Mouse (Mus musculus): Measurements from ENCODE around the gene Olfr328. TPM values are rescaled to one million over a fixed set of nuclear protein-coding genes. Genes with fewer than 3 reads are reported as not detected.
"Not testable (repeated sequence)": the region's sequence is repeated elsewhere in the genome, so short reads cannot be mapped to it uniquely, and the experiment has no call there.

Gene Olfr328
- polyA plus RNA-seq, 1 experiment, result not detected

DNA sequence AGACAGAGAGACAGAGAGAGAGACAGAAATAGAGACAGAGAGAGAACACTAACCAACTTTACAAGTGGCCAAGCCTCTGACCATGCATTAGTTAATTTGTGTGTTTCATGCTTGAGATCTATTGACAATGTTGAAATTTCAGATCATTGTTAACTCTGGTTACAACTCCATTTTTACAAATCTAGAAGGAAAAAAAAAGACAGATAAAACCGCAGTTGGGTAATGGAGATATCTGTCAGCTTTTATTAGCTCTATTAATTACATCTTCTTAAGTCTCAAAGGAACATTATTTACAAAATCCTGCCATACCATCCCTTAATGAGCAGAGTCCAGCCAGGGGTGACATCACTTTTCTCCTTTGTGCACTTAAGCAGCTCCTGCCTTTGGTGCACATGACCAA, 22.0 kb upstream of the Olfr328 start, which contains the start of gene Olfr325:
Olfr325 (plus strand) TSS at position 301 of the 400 bp plus-strand sequence.
- no peak for TF ChIP-seq POLR2A (IDR thresholded peaks at IDR 0.05; ENCODE audit: extremely low read depth, insufficient read depth, low read length)
- TF ChIP-seq CTCF (IDR thresholded peaks at IDR 0.05; ENCODE audit: extremely low read depth, insufficient read depth, low read length), result no peak
- Histone ChIP-seq H3K4me3 (ENCODE audit: insufficient read depth, low read length) (no peak within 1 kb of the TSS), H3K27ac (ENCODE audit: insufficient read depth, low read length) (no peak within 1 kb of the TSS), H3K4me1 (ENCODE audit: control insufficient read depth, insufficient read depth, low read length) (no peaks in the 10 kb centered on the region)

DNA sequence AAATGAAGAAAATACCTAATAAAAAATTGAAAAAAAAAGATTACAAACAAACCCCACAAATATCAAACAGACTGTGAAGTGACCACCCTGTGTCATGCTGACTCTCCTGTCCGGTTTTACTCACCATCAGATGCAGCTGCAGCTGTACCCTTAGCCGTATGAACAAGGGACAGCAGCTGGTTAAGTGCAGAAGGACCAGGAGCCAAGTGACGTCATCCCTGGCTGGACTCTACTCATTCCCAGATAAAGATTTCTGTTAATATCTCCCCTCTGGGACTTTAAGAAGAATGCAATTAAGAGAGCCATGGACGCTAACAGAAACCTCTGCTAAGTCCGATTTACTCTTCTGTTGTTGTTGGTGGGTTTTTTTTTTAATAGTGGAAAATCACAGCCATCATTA, 15.0 kb upstream of the Olfr328 start, which contains the start of gene Olfr224:
Olfr224 (minus strand) TSS at position 149 of the 400 bp plus-strand sequence.
- no peaks in the 10 kb centered on the region for H3K4me1 ChIP-seq (ENCODE audit: control insufficient read depth, insufficient read depth, low read length)
- H3K4me3 ChIP-seq (ENCODE audit: insufficient read depth, low read length), result no peak within 1 kb of the TSS
- no peak for TF ChIP-seq POLR2A (IDR thresholded peaks at IDR 0.05; ENCODE audit: extremely low read depth, insufficient read depth, low read length)
- TF ChIP-seq CTCF (IDR thresholded peaks at IDR 0.05; ENCODE audit: extremely low read depth, insufficient read depth, low read length), result no peak
- H3K27ac ChIP-seq (ENCODE audit: insufficient read depth, low read length), result no peak within 1 kb of the TSS

DNA sequence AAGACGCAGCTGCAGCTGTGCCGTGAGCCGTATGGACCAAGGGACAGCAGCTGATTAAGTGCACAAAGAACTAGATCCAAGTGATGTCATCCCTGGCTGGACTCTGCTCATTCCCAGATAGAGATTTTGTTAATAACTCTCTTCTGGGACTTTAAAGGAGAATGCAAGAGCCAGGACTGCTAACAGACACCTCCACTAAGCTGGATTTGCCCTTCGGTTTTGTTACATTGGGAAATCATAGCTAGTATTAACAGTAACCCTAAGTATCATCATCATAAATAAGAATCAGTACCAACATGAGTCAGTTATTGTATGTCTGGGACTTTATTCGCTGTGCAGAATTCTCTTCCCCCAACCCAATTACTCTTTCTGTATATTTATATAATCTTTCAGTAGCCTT, 9.1 kb downstream of the Olfr328 start, which contains the start of gene Olfr329-ps:
Olfr329-ps (minus strand) TSS at position 101 of the 400 bp plus-strand sequence.
- H3K4me3 ChIP-seq (ENCODE audit: insufficient read depth, low read length), result no peak within 1 kb of the TSS
- no peaks in the 10 kb centered on the region for H3K4me1 ChIP-seq (ENCODE audit: control insufficient read depth, insufficient read depth, low read length)
- TF ChIP-seq CTCF (IDR thresholded peaks at IDR 0.05; ENCODE audit: extremely low read depth, insufficient read depth, low read length) (no peak), POLR2A (IDR thresholded peaks at IDR 0.05; ENCODE audit: extremely low read depth, insufficient read depth, low read length) (no peak)
- H3K27ac ChIP-seq (ENCODE audit: insufficient read depth, low read length), result no peak within 1 kb of the TSS

DNA sequence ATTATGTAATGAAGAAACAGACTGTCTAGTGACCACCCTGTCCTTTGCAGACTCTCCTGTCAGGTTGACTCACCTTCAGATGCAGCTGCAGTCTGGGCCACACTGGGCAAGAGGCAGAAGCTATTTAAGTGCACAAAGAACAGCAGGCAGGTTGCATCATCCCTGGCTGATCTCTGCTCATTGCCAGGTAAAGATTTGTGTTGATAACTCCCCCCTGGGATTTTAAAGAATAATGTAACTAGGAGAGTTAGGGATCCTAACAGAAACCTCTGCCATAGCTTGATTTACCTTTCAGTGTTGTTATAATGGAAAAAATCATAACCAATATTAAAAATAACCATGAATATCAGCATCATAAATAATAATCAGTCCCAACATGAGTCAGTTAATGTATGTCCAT, 20.7 kb downstream of the Olfr328 start, which contains the start of gene Olfr330:
Olfr330 (minus strand) TSS at position 101 of the 400 bp plus-strand sequence.
- not testable (repeated sequence) for H3K4me3 ChIP-seq (ENCODE audit: insufficient read depth, low read length); H3K27ac ChIP-seq (ENCODE audit: insufficient read depth, low read length); H3K4me1 ChIP-seq (ENCODE audit: control insufficient read depth, insufficient read depth, low read length)

DNA sequence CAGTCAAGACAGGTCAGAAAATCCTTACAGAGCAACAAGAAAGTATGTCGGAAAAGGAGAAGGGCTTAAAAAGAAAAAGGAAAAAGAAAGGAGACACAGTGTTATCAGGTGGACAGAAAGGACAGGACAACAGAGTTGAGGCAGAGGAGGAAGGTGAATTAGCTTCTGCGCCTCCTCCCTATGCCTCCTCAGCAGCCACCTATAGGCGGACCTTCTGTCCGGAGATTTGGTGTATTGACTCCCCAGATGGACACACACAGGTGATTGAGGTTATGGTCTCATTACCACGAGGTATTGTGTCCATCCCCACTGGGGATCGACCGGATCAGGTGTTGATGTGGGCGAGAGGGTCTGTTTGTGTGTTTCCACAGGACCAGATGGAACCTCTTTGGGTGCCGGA, 35.7 kb downstream of the Olfr328 start:
- not testable (repeated sequence) for H3K4me1 ChIP-seq (ENCODE audit: control insufficient read depth, insufficient read depth, low read length)

DNA sequence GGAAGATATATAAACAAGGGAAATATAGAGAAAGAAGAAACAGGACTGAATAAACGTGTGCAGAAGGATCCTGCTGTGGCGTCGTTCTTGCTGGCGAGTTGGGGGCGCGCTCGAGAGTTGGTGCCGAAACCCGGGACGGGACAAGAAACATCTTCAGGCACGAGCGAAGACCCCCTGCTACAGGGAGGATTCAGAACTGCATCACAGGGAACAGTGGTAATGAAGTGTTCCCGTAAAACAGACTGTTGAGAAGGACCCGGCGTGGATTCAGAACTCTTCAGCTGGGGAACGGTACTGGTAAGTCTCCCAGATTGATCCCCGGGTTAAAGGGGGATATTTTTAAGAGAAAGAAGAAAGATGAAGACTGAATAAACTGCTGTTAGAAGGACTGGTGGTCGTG, 36.5 kb downstream of the Olfr328 start:
- H3K4me3 ChIP-seq (ENCODE audit: insufficient read depth, low read length); H3K27ac ChIP-seq (ENCODE audit: insufficient read depth, low read length); H3K4me1 ChIP-seq (ENCODE audit: control insufficient read depth, insufficient read depth, low read length): not testable (repeated sequence)

More for the DNA sequence above, 35.7 kb downstream of the Olfr328 start:
- H3K4me3 ChIP-seq (ENCODE audit: insufficient read depth, low read length); H3K27ac ChIP-seq (ENCODE audit: insufficient read depth, low read length): not testable (repeated sequence)

DNA sequence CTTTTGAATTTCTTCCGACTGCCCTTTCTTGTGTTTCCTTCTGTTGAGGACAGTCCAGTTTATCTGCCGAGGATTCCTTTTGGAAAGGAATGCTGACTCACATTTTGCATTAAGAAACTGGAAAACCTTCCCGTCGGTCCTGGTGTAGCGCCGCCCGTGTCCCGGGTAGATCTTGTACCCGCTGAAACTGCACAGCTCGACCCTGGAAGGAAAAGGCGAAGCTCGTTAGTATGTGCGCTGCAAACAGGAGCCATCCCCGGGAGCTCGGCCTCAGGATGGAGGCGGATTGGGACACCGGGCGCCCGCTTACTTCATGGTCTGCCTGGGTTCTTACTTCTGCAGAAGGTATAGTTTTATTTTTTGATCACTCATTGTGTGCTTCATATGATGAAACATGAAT, 46.4 kb downstream of the Olfr328 start:
- H3K27ac ChIP-seq (ENCODE audit: insufficient read depth, low read length); H3K4me1 ChIP-seq (ENCODE audit: control insufficient read depth, insufficient read depth, low read length); H3K4me3 ChIP-seq (ENCODE audit: insufficient read depth, low read length): not testable (repeated sequence)

DNA sequence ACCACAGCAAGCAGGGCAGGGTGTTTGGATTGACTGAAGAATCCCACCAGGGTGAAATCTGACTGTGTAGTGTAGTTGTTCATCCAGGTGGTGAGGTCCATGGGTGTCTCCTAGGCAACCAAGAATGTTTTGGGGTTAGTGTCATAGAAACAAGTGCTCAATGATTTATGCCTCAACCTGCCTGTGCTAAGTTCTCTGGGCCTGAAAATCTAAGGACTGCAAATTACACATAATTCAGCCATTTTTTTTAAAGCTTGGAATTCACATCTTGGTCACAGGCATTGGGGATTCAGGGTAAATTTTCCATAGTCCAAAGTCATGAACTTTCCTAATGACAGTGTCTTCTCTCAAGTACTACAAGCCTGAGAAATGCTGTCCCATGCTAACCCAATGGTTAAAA, 53.0 kb downstream of the Olfr328 start, which contains the start of gene Olfr331:
Olfr331 (minus strand) TSS at position 101 of the 400 bp plus-strand sequence.
- not testable (repeated sequence) for H3K4me3 ChIP-seq (ENCODE audit: insufficient read depth, low read length); H3K27ac ChIP-seq (ENCODE audit: insufficient read depth, low read length); H3K4me1 ChIP-seq (ENCODE audit: control insufficient read depth, insufficient read depth, low read length)

Other genes with a start within 250 kb of the Olfr328 start
- gene Zfp692, start 248.6 kb downstream of the Olfr328 start, polyA plus RNA-seq (2012; rRNA removed), result 65.6 and 77.1 TPM in 2 replicates
- gene Zfp672, start 225.3 kb downstream of the Olfr328 start, polyA plus RNA-seq (2012; rRNA removed), result 50.2 and 50.7 TPM in 2 replicates
- gene Sh3bp5l, start 224.9 kb downstream of the Olfr328 start, polyA plus RNA-seq (2012; rRNA removed), result 42.4 and 44.6 TPM in 2 replicates
- 0.08 and 0.11 TPM in 2 replicates for gene Lypd8, start 176.6 kb downstream of the Olfr328 start, polyA plus RNA-seq (2012; rRNA removed)
- not detected in 2 replicates for gene 1810065E05Rik, start 134.5 kb downstream of the Olfr328 start, polyA plus RNA-seq (2012; rRNA removed)
- not detected in 2 replicates for gene Gm12253, start 123.1 kb downstream of the Olfr328 start, polyA plus RNA-seq (2012; rRNA removed)
- not detected in 2 replicates for gene Lypd9, start 102.7 kb downstream of the Olfr328 start, polyA plus RNA-seq (2012; rRNA removed)
- not detected in 2 replicates for gene Olfr30, start 93.4 kb downstream of the Olfr328 start, polyA plus RNA-seq (2012; rRNA removed)
- not detected in 2 replicates for gene Olfr332, start 63.1 kb downstream of the Olfr328 start, polyA plus RNA-seq (2012; rRNA removed)
- gene Olfr331, start 53.1 kb downstream of the Olfr328 start, polyA plus RNA-seq (2012; rRNA removed), result not detected in 2 replicates
- gene Olfr330, start 20.8 kb downstream of the Olfr328 start, polyA plus RNA-seq (2012; rRNA removed), result not detected in 2 replicates
- 0.08 TPM in 1 of 2 replicates, not detected in the other for gene Olfr329-ps, start 9.2 kb downstream of the Olfr328 start, polyA plus RNA-seq (2012; rRNA removed)
- not detected in 2 replicates for gene Olfr224, start 14.9 kb upstream of the Olfr328 start, polyA plus RNA-seq (2012; rRNA removed)
- gene Olfr325, start 22.1 kb upstream of the Olfr328 start, polyA plus RNA-seq (2012; rRNA removed), result not detected in 2 replicates
- gene Olfr324, start 39.5 kb upstream of the Olfr328 start, polyA plus RNA-seq (2012; rRNA removed), result not detected in 2 replicates
- gene 2210407C18Rik, start 60.4 kb upstream of the Olfr328 start, polyA plus RNA-seq (2012; rRNA removed), result not detected in 2 replicates
- not detected in 2 replicates for gene Olfr323, start 74.9 kb upstream of the Olfr328 start, polyA plus RNA-seq (2012; rRNA removed)
- 0.04 and 0.08 TPM in 2 replicates for gene Trim58, start 84.8 kb upstream of the Olfr328 start, polyA plus RNA-seq (2012; rRNA removed)
- not detected in 2 replicates for gene Olfr322, start 103.1 kb upstream of the Olfr328 start, polyA plus RNA-seq (2012; rRNA removed)
- not detected in 2 replicates for gene Olfr320, start 125.5 kb upstream of the Olfr328 start, polyA plus RNA-seq (2012; rRNA removed)
- gene Olfr319, start 143.5 kb upstream of the Olfr328 start, polyA plus RNA-seq (2012; rRNA removed), result not detected in 2 replicates
- not detected in 2 replicates for gene Olfr318, start 168.4 kb upstream of the Olfr328 start, polyA plus RNA-seq (2012; rRNA removed)
- 0.21 and 0.27 TPM in 2 replicates for gene Olfr317, start 183.6 kb upstream of the Olfr328 start, polyA plus RNA-seq (2012; rRNA removed)
- gene Olfr316, start 197.1 kb upstream of the Olfr328 start, polyA plus RNA-seq (2012; rRNA removed), result 1.6 and 2.3 TPM in 2 replicates
- not detected in 2 replicates for gene Olfr315, start 217.6 kb upstream of the Olfr328 start, polyA plus RNA-seq (2012; rRNA removed)
- gene Olfr314, start 227.3 kb upstream of the Olfr328 start, polyA plus RNA-seq (2012; rRNA removed), result not detected in 2 replicates
- gene Fam183b, start 246.3 kb upstream of the Olfr328 start, polyA plus RNA-seq (2012; rRNA removed), result 1.7 and 2.2 TPM in 2 replicates

Data from cortical plate, adult 2 months (tissue).